Mouse (Mus musculus) limb, embryonic 11.5 days (tissue): Measurements from ENCODE around the gene Lypd6. TPM values are rescaled to one million over a fixed set of nuclear protein-coding genes. Genes with fewer than 3 reads are reported as not detected.

Experiments used
- ATAC-seq: fragments of 200-750 bp; cut with Nextera tagmentation; 2 replicates; pipeline ENCODE4 v1.8.0; 2017; ENCODE audit warnings: low read depth; ENCODE audit not compliant: insufficient number of reproducible peaks, low FRiP score, low TSS enrichment
- DNase-seq: peaks from one replicate; pipeline ENCODE4 v3.0.0-alpha.2; 2015; ENCODE audit warnings: low spot score
- H3K27ac ChIP-seq: fragments of 300-500 bp; sonication (generic); replicated peaks from 2 replicates; pipeline ENCODE4 v1.5.1; 2014; ENCODE audit warnings: low read depth, mild to moderate bottlenecking, low read length
- H3K27me3 ChIP-seq: fragments of 300-500 bp; sonication (generic); 2 replicates; pipeline ENCODE4 v1.6.1; 2014; ENCODE audit warnings: mild to moderate bottlenecking, low read length, mixed read lengths; ENCODE audit not compliant: control insufficient read depth, insufficient read depth
- H3K36me3 ChIP-seq: fragments of 300-500 bp; sonication (generic); 2 replicates; pipeline ENCODE4 v1.6.1; 2014; ENCODE audit warnings: mild to moderate bottlenecking, low read length, moderate library complexity, mixed read lengths; ENCODE audit not compliant: control insufficient read depth, insufficient read depth
- H3K4me1 ChIP-seq: fragments of 300-500 bp; sonication (generic); 2 replicates; pipeline ENCODE4 v1.6.1; 2014; ENCODE audit warnings: low read length, mixed read lengths; ENCODE audit not compliant: control insufficient read depth, insufficient read depth
- H3K4me2 ChIP-seq: fragments of 300-500 bp; sonication (generic); 2 replicates; pipeline ENCODE4 v1.6.1; 2014; ENCODE audit warnings: low read depth, mild to moderate bottlenecking, moderate library complexity; ENCODE audit not compliant: severe bottlenecking
- H3K4me3 ChIP-seq: fragments of 300-500 bp; sonication (generic); 2 replicates; pipeline ENCODE4 v1.5.1; 2014; ENCODE audit warnings: low read depth, low read length
- H3K9ac ChIP-seq: fragments of 300-500 bp; sonication (generic); 2 replicates; pipeline ENCODE4 v1.6.1; 2014; ENCODE audit warnings: mild to moderate bottlenecking, low read length
- H3K9me3 ChIP-seq: fragments of 300-500 bp; sonication (generic); 2 replicates; pipeline ENCODE4 v1.6.1; 2016; ENCODE audit warnings: low read length; ENCODE audit not compliant: control insufficient read depth
- WGBS: fragments of 180-500 bp; shearing (Covaris S2); extraction: QIAGEN DNeasy Blood & Tissue Kit; methylation state at CpG from one replicate; pipeline ENCODE4 v1.1.7; 2014; 5-methylcytosine and 5-hydroxymethylcytosine counted together
- polyA plus RNA-seq: library from polyadenylated mRNA; unstranded; fragments of >200 nt; fragmentation: Nextera tagmentation; extraction: Ambion mirVana; gene quantifications from 2 replicates; pipeline ENCODE4 v1.2.1, GENCODE M21; 2014

Gene Lypd6
- polyA plus RNA-seq, 1 experiment from 2014 or later, result 7.4 TPM

- Histone ChIP-seq H3K4me3 (no peak overlapping the region), H3K9ac (no peak overlapping the region), H3K4me1 (no peaks in the 10 kb centered on the region), H3K27me3 (no peaks in the 10 kb centered on the region), H3K4me2 (no peak overlapping the region), H3K9me3 (no peaks in the 10 kb centered on the region), H3K27ac (no peak overlapping the region), H3K36me3 (no peaks in the 10 kb centered on the region)
- no peak for DNase-seq
- no peak for ATAC-seq
- 34% methylated on average over 9 of the region's 9 CpGs for WGBS
These were observed 34.3 kb downstream of the Lypd6 start for GRCm38 (mm10) chr2:50100364-50101151.

GRCm38 (mm10) chr2:50101152-50101450 is 34.9 kb downstream of the Lypd6 start:
- H3K27ac ChIP-seq, result no peak overlapping the region
- H3K27me3 ChIP-seq, result no peaks in the 10 kb centered on the region
- 76% methylated on average over 1 of the region's 1 CpGs for WGBS
- H3K4me2 ChIP-seq, result no peak overlapping the region
- ATAC-seq (no peak), DNase-seq (no peak)
- no peaks in the 10 kb centered on the region for H3K9me3 ChIP-seq
- H3K36me3 ChIP-seq, result no peaks in the 10 kb centered on the region
- H3K4me3 ChIP-seq, result no peak overlapping the region
- H3K9ac ChIP-seq, result no peak overlapping the region
- no peaks in the 10 kb centered on the region for H3K4me1 ChIP-seq

- H3K9ac ChIP-seq, result no peak overlapping the region
- no peaks in the 10 kb centered on the region for H3K4me1 ChIP-seq
- no peak for ATAC-seq
- no peak overlapping the region for H3K4me3 ChIP-seq
- H3K27me3 ChIP-seq, result no peaks in the 10 kb centered on the region
- H3K27ac ChIP-seq, result no peak overlapping the region
- no peak for DNase-seq
- no peaks in the 10 kb centered on the region for H3K9me3 ChIP-seq
- no peak overlapping the region for H3K4me2 ChIP-seq
- 66% methylated on average over 7 of the region's 7 CpGs for WGBS
- no peaks in the 10 kb centered on the region for H3K36me3 ChIP-seq
These were observed 37.7 kb downstream of the Lypd6 start for GRCm38 (mm10) chr2:50103850-50104503.

GRCm38 (mm10) chr2:50105590-50105989 is 39.4 kb downstream of the Lypd6 start:
- no peak for DNase-seq
- whole genome bisulfite sequencing, result 82% methylated on average over 3 of the region's 3 CpGs
- Histone ChIP-seq H3K4me3 (no peak overlapping the region), H3K9me3 (no peaks in the 10 kb centered on the region), H3K27me3 (no peaks in the 10 kb centered on the region), H3K9ac (no peak overlapping the region), H3K4me1 (no peaks in the 10 kb centered on the region), H3K4me2 (no peak overlapping the region), H3K36me3 (no peaks in the 10 kb centered on the region), H3K27ac (no peak overlapping the region)
- ATAC-seq, result no peak

- Histone ChIP-seq H3K27me3 (no peaks in the 10 kb centered on the region), H3K4me1 (no peaks in the 10 kb centered on the region), H3K9ac (no peak overlapping the region), H3K4me2 (no peak overlapping the region), H3K27ac (no peak overlapping the region), H3K36me3 (no peaks in the 10 kb centered on the region), H3K4me3 (no peak overlapping the region), H3K9me3 (no peaks in the 10 kb centered on the region)
- DNase-seq (no peak), ATAC-seq (no peak)
- 88% methylated on average over 3 of the region's 3 CpGs for whole genome bisulfite sequencing
These were observed 39.8 kb downstream of the Lypd6 start for GRCm38 (mm10) chr2:50105992-50106391.

- ATAC-seq (no peak), DNase-seq (no peak)
- H3K4me2 ChIP-seq, result no peak overlapping the region
- H3K27ac ChIP-seq, result no peak overlapping the region
- 87% methylated on average over 3 of the region's 3 CpGs for WGBS
- H3K4me1 ChIP-seq, result no peaks in the 10 kb centered on the region
- no peaks in the 10 kb centered on the region for H3K36me3 ChIP-seq
- no peak overlapping the region for H3K9ac ChIP-seq
- no peaks in the 10 kb centered on the region for H3K27me3 ChIP-seq
- H3K9me3 ChIP-seq, result no peaks in the 10 kb centered on the region
- no peak overlapping the region for H3K4me3 ChIP-seq
These were observed 40.6 kb downstream of the Lypd6 start for GRCm38 (mm10) chr2:50106879-50107278.

- no peaks in the 10 kb centered on the region for H3K9me3 ChIP-seq
- H3K4me1 ChIP-seq, result no peaks in the 10 kb centered on the region
- 74% methylated on average over 10 of the region's 10 CpGs for WGBS
- H3K4me2 ChIP-seq, result no peak overlapping the region
- no peak overlapping the region for H3K4me3 ChIP-seq
- no peak overlapping the region for H3K27ac ChIP-seq
- H3K9ac ChIP-seq, result no peak overlapping the region
- DNase-seq (no peak), ATAC-seq (no peak)
- H3K36me3 ChIP-seq, result no peaks in the 10 kb centered on the region
- H3K27me3 ChIP-seq, result no peaks in the 10 kb centered on the region
These were observed 43.9 kb downstream of the Lypd6 start for GRCm38 (mm10) chr2:50110167-50110566.

- H3K27ac ChIP-seq, result no peak overlapping the region
- no peak overlapping the region for H3K9ac ChIP-seq
- no peaks in the 10 kb centered on the region for H3K4me1 ChIP-seq
- no peaks in the 10 kb centered on the region for H3K9me3 ChIP-seq
- no peak overlapping the region for H3K4me2 ChIP-seq
- WGBS, result 91% methylated on average over 3 of the region's 3 CpGs
- H3K4me3 ChIP-seq, result no peak overlapping the region
- no peaks in the 10 kb centered on the region for H3K27me3 ChIP-seq
- H3K36me3 ChIP-seq, result no peaks in the 10 kb centered on the region
- ATAC-seq (no peak), DNase-seq (no peak)
These were observed 44.9 kb downstream of the Lypd6 start for GRCm38 (mm10) chr2:50111169-50111568.
